Mouse (Mus musculus): ENCODE measurements around the gene Perp. TPM values are rescaled to one million over a fixed set of nuclear protein-coding genes. Genes with fewer than 3 reads are reported as not detected.

The Perp gene
- total RNA-seq (2021) (1 to 10 TPM; 3.0 to 3.6 TPM), polyA plus RNA-seq (2012; rRNA removed) (6.0 and 8.0 TPM in 2 replicates)
- long read RNA-seq, partial matches to known transcripts = 0 of 1 reads
- long read RNA-seq, other reads (novel, unspliced or antisense) = 0 of 1 reads

DNA sequence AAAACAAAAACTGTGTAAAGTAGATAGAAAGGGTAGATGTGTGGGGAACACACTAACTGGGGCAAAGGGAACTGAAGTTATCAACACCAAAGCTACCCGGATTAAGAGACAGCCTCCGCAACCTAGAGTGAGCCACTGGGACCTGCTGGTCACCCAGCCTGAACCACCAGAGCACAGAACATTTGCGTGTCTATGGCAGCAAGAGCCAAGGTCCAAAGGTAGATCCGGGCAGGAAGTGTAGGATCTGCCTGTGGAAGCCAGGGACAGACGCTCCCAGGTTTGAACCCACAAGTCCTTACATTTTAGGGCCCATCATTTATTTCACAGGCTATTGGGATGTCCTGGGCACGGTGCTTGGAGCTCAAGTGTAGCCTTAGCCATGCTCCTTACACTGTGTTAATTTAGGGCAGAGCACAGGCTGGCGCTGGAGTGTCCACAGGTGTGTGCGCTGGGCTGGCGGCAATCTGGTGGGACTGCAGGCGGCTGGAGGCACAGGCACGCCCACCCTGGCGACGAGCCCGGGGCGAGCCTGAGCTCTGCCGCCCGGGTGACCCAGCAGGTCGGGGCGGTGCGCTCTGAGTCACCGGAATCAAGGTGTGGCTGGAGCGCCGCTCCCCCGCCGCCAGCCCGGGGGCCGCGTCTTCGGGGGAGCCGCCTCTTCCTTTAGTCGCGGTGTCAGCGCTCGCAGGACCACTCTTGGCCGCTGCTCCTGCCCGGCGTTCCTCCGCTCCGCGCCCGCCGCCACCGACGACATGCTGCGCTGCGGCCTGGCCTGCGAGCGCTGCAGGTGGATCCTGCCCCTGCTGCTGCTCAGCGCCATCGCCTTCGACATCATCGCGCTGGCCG, at the start of gene Perp:
Gene Perp, plus strand, starts transcription at position 580 of the 846 bp plus-strand sequence.
- peak; percentile 59 for DNase-seq

DNA sequence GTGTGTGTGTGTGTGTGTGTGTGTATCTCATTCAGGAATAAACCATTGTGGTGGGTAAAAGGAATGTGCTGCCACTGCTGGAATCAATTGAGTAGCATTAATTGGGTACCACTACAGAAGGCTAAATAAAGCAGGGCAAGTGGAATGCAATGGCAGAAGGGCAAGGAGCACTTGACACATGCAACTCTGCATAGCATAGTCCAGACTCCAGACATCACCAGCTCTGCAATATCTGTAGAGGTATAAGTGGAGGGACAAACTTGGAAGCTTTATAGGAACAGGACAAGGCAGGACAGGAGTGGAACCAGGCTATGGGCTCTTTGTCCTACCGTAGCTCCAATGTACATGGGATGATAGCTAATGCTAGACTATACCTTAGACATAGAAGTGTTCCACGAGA, 33.1 kb upstream of the Perp start:
- DNase-seq = no peak

DNA sequence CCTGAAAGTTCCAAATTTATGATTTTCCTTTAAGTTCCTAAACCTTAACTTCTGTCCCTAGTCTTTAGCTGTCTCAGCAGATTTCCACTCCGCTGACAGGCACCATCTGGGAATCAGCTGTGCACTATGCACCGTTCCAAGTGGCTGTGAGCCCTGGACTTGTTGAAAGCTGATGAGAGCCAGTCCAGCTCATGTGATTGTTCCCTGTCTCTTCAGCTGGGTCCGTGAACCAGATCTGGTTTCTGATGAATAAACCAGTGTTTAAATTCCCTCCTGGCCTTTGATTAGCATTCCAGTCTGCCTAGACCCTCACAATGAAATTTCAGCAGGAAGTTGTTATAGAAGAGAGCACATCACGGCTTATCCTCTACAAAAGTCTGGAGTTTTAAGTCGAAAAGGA, 28.3 kb upstream of the Perp start:
- DNase-seq = no peak

DNA sequence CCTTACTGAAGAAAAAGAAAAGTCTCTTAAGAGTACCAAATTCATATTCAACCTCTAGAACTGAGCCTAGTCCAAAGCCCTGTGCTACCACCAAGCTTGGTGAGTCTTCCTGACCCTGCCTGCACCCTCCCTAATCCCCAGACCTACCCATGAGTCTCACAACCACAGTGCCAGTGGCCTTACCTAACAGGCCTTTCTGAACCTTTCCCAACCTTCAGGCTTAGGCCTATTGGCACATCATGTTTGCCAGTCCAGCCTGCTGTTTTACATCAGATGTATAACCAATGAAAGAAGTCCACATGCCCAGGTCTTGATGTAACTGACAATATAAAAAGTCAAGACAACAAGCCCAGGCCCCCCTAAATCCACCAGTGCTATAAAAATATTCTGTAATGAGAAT, 19.7 kb upstream of the Perp start:
- DNase-seq = no peak

DNA sequence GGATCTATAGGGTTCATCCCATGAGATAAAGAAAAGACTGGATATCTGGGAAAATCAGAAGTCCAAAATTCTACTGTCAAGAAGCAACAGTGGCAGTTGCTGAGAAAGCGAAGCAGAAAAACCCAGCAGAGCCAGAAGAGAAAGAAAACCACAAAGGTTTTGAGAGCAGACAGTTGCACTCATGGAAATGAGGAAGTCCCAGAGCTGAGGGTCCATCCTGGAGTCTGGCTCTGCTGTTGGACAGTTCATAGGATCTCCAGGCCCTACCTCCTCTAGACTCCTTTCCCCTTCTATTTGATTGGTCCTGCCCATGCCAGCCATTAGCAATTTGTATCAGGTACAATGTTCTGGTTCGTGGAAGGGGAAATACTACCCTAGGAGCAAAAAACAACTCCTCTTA, 18.7 kb upstream of the Perp start:
- DNase-seq = no peak

DNA sequence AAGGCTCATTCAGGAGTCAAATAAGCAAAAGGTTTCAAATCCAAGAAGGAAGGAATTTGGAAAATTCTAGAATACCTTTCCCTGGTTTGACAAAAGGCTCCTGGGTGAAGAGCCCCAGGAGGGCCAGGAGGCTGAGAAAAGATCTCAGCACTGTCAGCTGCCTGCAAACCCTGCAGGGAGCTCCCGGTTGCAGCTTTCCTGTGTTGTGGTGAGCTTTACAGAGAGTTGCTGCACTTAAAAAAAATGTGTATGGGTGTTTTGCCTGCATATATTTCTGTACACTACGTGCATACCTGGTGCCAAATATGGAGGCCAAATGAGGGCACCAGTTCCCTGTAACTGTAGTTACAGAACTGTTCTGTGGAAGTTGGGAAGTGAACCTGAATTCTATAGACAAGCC, 16.9 kb upstream of the Perp start:
- no peak for DNase-seq

DNA sequence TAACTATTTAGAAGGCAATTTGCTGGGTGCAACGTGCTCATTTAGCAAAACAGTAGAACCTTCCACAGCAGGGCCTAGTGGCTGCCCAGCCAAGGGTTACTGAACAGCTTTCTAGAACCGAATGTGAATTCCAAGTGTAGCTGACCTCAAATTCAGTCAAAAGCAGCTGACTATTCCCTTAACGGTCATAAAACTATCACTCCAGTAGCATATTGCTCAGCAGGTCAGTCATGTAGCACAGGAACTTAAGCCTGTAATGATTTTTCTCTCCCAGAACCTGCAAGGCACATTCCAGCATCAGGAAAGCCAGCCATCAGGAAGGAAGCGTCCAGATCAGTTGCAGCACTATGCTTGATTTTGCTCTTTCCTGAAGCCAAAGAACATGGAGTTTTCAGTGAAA, 14.5 kb upstream of the Perp start:
- DNase-seq = no peak

DNA sequence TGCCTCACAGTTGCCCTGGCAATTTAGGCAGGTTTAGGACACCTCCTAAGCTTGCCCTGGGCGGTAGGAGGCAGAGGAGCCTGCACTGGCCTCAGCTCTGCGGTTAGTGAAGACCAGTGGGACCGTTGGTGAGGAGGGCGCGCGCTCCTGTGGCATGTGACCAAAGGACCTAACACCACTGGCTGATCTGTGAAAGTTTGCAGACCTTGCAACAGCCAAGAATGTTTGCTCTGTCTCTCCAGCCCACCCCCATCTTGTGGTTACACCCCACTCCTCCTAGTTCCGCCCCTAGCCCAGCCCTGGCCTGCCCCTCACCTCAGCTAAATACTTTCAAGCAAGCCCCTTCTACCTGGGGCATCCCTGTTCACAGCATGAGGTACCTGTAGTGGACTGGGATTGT, 13.0 kb upstream of the Perp start:
- no peak for DNase-seq

DNA sequence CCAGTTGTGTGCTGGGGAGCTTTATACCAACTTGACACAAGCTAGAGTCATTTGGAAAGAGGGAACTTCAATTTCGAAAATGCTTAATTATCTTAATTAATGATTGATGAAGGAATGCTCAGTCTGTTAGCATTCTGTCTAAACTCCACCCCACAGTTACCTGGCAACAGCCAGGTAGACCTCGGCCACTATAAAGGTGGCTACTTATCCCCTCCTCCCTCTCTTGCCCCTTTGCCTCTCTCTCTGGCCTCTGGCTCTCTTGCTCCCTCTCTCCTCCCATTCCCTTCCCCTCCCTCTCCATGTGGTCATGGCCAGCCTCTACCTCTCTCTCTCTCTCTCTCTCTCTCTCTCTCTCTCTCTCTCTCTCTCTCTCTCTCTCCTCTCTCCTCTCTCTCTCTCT, 10.4 kb upstream of the Perp start:
- no peak for DNase-seq

DNA sequence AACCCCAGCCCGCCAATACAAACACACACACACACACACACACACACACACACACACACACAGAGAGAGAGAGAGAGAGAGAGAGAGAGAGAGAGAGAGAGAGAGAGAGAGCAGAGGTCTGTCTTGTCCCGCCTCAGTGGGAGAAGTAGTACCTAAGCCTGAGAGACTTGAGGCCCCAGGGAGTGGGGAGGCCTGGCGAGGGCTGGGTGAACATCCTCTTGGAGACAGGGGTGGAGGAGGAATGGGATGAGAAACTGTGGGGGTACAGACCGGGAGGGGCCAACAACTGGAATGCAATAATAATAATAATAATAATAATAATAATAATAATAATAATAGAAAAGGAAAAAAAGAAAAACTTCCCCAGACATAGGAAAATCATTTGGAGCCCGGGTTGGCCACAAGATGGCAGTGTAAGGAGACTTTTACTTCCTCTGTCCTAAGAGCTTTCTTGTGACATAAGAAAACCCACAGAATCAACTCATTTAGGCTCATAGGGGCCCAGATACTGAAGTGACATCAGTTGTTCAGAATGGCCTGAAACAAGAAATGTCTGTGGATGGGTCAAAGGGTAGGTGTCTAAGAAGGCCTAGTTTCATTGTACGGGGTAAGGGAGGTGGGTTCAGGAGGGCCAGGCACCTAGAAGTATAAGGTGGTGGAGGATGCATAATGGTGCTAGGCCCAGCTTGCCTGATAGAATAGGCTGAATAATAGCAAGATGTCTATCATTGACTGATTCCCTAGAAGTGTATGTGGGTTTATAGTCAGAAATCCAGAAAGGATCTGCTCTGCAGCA, 8.9 kb upstream of the Perp start:
- peak; percentile 6 for DNase-seq

DNA sequence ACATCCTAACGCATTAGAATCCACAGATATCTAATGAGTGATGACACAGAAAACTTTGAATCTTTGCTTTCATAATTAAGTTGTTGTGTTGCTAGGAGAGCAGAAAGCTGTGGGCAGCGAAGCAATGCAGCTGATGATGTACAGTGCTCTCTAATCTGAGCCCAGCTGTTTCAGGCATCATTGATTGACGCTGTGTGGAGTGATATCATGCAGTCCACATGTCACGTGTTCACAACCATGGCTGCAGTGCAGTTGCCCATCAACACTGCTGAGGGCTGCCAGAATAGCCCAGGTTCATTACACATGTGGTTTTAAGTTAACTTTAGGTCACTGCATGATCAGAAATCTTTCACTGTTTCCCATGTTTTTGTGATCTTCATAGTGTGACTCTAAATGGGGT, 5.3 kb upstream of the Perp start:
- no peak for DNase-seq

DNA sequence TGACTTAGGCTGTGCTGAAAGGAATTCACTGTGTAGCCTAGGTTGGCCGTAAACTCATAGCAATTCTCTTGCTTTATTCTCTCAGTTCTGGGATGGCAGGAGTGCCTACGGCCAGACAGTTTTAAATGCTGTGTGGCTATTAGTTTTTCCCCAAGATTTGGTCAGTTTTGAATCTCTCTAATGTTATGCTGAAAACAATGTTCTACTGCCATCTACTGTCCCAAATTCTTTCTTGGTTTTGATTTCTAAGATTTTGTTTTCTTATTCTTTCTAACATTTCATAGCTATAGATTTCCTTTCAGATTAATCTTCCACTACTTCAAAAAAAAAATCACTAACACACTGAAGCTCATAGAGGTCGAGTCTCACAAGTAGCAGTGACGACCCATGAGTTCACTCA, 4.1 kb upstream of the Perp start:
- no peak for DNase-seq

DNA sequence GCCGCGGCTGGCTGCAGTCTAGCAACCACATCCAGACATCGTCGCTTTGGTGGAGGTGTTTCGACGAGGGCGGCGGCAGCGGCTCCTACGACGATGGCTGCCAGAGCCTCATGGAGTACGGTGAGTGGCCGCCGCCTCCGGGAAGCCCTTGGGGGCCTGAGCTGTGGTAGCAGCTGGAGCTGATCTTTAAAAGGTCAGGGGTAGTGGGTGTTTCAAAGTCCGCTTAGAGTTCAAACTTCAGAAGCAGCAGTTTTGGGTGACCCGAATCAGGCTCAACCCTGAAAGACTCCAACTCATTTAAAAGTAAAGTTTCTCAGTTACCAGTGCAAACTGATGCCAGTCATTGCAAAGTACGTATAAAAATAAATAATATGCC, 455 bp downstream of the Perp start:
- DNase-seq = no peak

DNA sequence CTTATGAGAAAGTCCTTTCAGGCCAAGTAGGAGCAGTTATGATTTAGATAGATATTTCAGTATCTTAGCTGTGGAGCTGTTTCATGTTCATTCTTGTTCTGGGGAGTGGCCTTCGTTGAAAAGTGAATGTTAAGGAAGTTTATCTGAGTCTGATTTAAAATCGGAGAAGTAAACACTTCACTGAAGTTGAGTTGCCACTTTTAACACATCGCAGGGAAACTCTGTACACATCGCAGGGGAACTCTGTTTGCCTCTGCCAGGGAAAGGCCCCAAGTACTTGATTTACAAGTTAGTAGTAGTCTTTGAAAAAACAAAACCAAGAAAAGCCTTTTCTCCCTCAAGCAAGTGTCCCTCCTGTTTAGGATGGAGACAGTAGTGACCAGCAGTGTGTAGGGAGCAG, 891 bp downstream of the Perp start:
- no peak for DNase-seq

DNA sequence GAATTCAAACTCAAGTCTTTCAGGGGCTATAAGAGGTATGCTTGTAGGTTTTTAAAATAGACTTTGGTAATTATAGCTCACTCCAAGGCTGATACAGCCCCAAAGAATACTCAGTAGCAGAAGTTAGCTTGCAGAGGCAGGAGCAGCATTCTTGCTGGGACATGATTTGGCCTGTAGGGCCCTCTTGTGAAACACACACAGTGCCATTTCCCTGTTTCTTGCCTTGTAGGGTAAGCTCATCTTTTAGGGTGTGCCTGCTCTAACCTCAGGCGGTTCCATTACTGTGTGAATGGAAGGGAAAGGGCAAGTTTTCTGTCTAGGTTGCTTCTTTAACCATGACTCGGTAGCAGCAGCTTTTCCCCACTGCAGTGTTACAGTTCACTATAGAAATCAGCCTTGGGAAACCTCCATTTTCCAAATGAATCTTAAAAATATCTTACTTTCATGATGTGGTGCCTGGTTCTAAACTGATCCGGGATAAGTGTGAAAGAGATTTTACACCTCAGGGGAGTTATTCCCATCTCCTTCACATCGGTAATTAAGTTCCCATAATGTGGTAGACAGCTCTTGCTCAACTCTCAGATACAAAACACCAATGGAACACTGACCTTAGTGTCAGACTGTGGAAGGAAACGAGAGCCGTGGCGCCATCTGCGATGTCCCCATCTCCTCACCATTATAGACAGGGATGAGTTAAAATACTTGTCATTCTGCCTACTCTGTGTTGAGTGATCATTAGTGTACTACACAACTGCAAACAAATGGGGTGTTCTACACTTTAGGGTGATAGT, 1.8 kb downstream of the Perp start:
- no peak for DNase-seq

DNA sequence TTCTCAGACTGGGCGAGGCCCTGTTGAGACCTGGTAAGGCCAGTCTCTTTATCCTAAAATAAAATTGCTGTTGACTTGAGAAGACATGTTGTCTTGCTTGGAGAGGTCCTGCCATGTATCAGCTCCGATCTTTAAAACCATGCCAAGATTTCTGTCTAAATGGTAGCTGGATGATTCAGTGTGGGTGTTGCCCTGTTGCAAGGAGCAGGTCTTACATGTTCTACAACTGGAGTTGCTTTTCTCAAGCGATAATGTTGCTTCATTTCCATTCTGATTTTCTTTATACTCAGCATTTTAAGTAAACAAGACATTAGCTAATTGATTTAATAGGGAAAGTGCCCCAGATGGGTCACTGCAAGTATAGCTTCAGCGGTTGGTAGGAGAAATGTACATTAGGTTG, 5.4 kb downstream of the Perp start:
- no peak for DNase-seq

DNA sequence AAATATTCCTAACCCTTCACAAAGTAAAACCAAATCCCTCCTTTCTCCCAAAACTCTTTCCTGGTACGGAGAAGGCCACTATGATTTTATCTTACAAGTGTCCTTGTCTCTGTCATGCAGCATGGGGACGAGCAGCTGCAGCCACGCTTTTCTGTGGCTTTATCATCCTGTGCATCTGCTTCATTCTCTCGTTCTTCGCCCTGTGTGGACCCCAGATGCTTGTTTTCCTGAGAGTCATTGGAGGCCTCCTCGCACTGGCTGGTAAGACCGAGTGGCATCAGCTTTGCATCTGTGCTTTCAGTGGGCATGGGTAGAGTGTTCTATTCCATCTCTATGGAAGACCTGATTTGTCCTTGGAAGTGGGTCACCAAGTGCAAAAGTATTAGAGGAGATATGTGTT, 8.6 kb downstream of the Perp start:
- no peak for DNase-seq

DNA sequence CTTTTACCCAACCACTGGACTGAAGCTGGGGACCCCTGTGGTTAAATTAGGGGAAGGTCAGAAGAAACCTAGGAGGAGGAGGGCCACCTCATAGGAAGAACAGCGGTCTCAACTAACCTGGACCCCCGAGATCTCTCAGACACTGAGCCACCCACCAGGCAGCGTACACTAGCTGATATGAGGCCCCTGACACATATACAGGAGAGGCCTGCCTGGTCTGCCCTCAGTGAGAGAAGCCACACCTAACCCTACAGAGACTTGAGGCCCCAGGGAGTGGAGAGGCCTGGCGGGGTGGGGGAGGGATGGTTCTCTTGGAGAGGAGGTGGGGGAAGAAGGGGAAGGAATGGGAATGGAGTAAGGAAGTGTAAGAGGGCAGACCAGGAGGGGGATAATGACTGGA, 12.4 kb downstream of the Perp start:
- no peak for DNase-seq

DNA sequence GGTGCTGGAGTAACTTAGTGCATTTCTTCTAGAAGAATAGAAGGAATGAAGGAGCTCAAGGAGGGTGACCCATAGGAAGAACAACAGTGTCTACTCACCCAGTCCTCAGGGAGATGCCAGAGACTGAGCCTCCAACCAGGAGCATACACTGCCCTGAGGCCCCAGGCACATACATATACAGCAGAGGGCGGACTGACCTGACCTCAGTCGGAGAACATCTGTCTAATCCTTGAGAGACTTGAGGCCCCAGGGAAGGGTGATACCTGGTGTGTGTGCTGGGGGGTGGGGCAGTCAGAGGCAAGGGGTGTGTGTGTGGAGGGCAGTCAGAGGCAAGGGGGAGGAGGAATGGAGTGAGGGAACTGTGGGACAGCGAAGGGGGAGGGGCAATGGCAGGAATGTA, 14.8 kb downstream of the Perp start:
- DNase-seq = no peak

DNA sequence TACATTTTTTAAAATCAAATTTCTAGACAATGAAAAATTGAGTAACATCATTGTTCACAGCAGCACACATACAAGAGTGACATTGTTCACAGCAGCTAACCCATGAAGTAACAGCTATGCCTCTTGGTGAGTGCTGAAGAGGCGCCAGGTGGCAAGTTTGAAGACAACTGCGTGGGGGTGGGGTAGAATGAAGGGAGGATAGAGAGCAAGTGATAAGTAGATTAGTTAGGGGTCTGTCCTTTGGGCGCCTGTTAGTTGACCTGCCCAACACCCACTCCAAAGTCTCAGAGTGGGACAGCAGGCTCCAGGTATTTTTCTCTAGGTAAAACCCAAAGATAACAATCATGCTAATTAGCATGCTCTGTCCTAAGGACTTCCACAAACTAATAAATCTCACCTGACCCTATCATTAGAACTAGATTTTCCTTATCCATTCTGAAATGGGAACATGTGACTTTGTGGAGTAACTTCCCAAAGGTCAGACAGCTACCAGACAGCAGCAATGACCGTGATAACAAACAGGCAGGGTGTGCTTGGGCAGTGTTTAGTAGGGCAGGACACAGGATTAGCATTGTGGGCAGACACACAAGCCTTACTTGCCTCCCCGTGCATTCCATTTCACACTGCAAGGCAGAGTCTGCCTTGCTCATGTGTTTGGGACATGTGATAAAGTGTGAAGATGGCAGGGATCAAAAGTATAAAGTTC, 15.5 kb downstream of the Perp start:
- DNase-seq = no peak

DNA sequence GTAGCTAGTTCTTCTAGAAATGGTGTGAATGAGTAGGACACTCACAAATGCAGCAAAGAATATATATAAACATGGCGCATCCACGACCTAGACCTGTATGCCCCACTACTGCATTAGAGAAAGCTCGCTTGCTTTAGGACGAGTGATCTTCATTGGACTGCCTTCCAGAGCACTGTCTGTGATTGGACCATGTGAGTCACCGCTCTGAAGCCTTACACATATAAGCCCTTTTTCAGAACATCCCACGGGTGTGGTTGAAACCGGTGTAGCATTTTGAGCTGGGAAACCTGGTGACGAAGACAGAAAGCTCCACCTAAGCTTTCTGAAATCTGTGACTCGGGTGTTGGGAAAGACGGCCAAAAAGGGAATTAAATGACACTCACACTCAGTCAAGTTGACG, 16.0 kb downstream of the Perp start:
- no peak for DNase-seq

DNA sequence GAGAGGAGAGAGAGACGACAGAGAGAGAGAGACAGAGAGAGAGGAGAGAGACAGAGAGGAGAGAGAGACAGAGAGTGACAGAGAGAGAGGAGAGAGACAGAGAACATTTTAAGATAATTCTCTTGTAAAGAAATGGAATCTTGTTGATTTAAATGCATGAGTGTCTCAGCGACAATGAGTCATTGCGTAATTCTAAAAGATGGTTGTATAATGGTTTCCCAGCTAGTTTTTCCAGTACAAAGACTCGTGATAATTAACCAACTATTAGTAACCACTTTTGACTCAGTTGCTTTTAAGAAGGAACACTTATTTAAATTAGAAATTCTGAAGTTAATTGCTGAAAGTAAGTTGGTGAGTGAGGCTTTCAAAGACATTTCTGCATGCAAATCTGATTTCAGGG, 16.6 kb downstream of the Perp start:
- no peak for DNase-seq
